Mouse (Mus musculus) left cerebral cortex, adult 18-20 months (tissue): ENCODE data around the gene Snrk. TPM values are rescaled to one million over a fixed set of nuclear protein-coding genes. Genes with fewer than 3 reads are reported as not detected.

ENCODE experiments used
- DNase-seq, 2 experiments: peaks; one replicate each; pipeline ENCODE4 v3.0.0; 2021 to 2022; ENCODE audit warnings: low spot score in 2 of 2, mixed read lengths in 1 of 2
- long read RNA-seq, 2 experiments: library from polyadenylated mRNA; stranded (forward); transcript quantifications; one replicate each; pipeline ENCODE4 v2.0.0; 2021
- total RNA-seq, 2 experiments: library from RNA; stranded (reverse); gene quantifications; 2 replicates each; pipeline ENCODE4 v1.2.3; 2021

The Snrk gene
- total RNA-seq: 100 to 1,000 TPM; 120 to 122 TPM
- long read RNA-seq, experiment 1, full-length matches to known transcripts: 46 of 155 reads
- long read RNA-seq, experiment 1, partial matches to known transcripts: 3 of 155 reads
- long read RNA-seq, experiment 1, other reads (novel, unspliced or antisense): 106 of 155 reads
- long read RNA-seq, experiment 2, full-length matches to known transcripts: 33 of 86 reads
- long read RNA-seq, experiment 2, partial matches to known transcripts: 1 of 86 reads
- long read RNA-seq, experiment 2, other reads (novel, unspliced or antisense): 52 of 86 reads

- peak; percentile 89 to 92 for DNase-seq
Observed at GRCm38 (mm10) chr9:122117112-122117616, at the start of gene Snrk. Gene Snrk (plus strand): TSS chr9:122117266.

GRCm38 (mm10) chr9:122067654-122068053 lies 49.4 kb upstream of the Snrk start:
- DNase-seq: no peak

- no peak for DNase-seq
Observed at GRCm38 (mm10) chr9:122069560-122070174, 47.4 kb upstream of the Snrk start.

- DNase-seq: no peak
Observed at GRCm38 (mm10) chr9:122073980-122074379, 43.1 kb upstream of the Snrk start.

- DNase-seq: no peak
Observed at GRCm38 (mm10) chr9:122074575-122074974, 42.5 kb upstream of the Snrk start.

- peak; percentile 8 to 26 for DNase-seq
Observed at GRCm38 (mm10) chr9:122078456-122078855, 38.6 kb upstream of the Snrk start.

GRCm38 (mm10) chr9:122083698-122084097 lies 33.4 kb upstream of the Snrk start:
- DNase-seq: no peak

- DNase-seq: no peak
Observed at GRCm38 (mm10) chr9:122084175-122084574, 32.9 kb upstream of the Snrk start.

GRCm38 (mm10) chr9:122084636-122085035 lies 32.4 kb upstream of the Snrk start:
- DNase-seq: no peak

GRCm38 (mm10) chr9:122085055-122085454 lies 32.0 kb upstream of the Snrk start:
- no peak for DNase-seq

- DNase-seq: no peak
Observed at GRCm38 (mm10) chr9:122085550-122086205, 31.4 kb upstream of the Snrk start.

- DNase-seq: no peak
Observed at GRCm38 (mm10) chr9:122087086-122087485, 30.0 kb upstream of the Snrk start.

GRCm38 (mm10) chr9:122091171-122091570 lies 25.9 kb upstream of the Snrk start:
- no peak for DNase-seq

- DNase-seq: no peak
Observed at GRCm38 (mm10) chr9:122091782-122092228, 25.3 kb upstream of the Snrk start.

- DNase-seq: no peak
Observed at GRCm38 (mm10) chr9:122094171-122094570, 22.9 kb upstream of the Snrk start.

- DNase-seq: no peak
Observed at GRCm38 (mm10) chr9:122096822-122097511, 20.1 kb upstream of the Snrk start.

GRCm38 (mm10) chr9:122097535-122097934 lies 19.5 kb upstream of the Snrk start:
- no peak for DNase-seq

GRCm38 (mm10) chr9:122100584-122101127 lies 16.4 kb upstream of the Snrk start:
- no peak for DNase-seq

- no peak for DNase-seq
Observed at GRCm38 (mm10) chr9:122101196-122101595, 15.9 kb upstream of the Snrk start.

- no peak for DNase-seq
Observed at GRCm38 (mm10) chr9:122103550-122104284, 13.3 kb upstream of the Snrk start.
